Mouse (Mus musculus) kidney, postnatal 0 days (tissue): ENCODE measurements around the gene Wsb2. TPM values are rescaled to one million over a fixed set of nuclear protein-coding genes. Genes with fewer than 3 reads are reported as not detected.

Experiments used
- ATAC-seq: fragments of 200-750 bp; cut with Nextera tagmentation; replicated peaks from 2 replicates; pipeline ENCODE4 v1.8.0; 2017; ENCODE audit warnings: low read depth, moderate number of reproducible peaks, moderate TSS enrichment, moderate library complexity; ENCODE audit not compliant: low FRiP score
- DNase-seq: peaks from one replicate; pipeline ENCODE4 v3.0.0-alpha.2; 2016; ENCODE audit warnings: low spot score
- H3K27ac ChIP-seq: fragments of 300-500 bp; sonication (generic); 2 replicates; pipeline ENCODE4 v1.5.1; 2014; ENCODE audit warnings: mild to moderate bottlenecking
- H3K27me3 ChIP-seq: fragments of 300-500 bp; sonication (generic); 2 replicates; pipeline ENCODE4 v1.6.1; 2014; ENCODE audit warnings: low read length, mixed read lengths; ENCODE audit not compliant: insufficient read depth
- H3K36me3 ChIP-seq: fragments of 300-500 bp; sonication (generic); 2 replicates; pipeline ENCODE4 v1.6.1; 2014; ENCODE audit warnings: low read length, mixed read lengths; ENCODE audit not compliant: insufficient read depth
- H3K4me1 ChIP-seq: fragments of 300-500 bp; sonication (generic); replicated peaks from 2 replicates; pipeline ENCODE4 v1.6.1; 2014; ENCODE audit warnings: antibody characterized with exemption, low read length, mixed read lengths; ENCODE audit not compliant: insufficient read depth
- H3K4me2 ChIP-seq: fragments of 300-500 bp; sonication (generic); 2 replicates; pipeline ENCODE4 v1.6.1; 2014; ENCODE audit warnings: mild to moderate bottlenecking, low read length, moderate library complexity, mixed read lengths
- H3K4me3 ChIP-seq: fragments of 300-500 bp; sonication (generic); replicated peaks from 2 replicates; pipeline ENCODE4 v1.5.1; 2014; ENCODE audit warnings: low read depth, low read length
- H3K9ac ChIP-seq: fragments of 300-500 bp; sonication (generic); 2 replicates; pipeline ENCODE4 v1.6.1; 2014; ENCODE audit warnings: low read depth, low read length
- H3K9me3 ChIP-seq: fragments of 300-500 bp; sonication (generic); replicated peaks from 2 replicates; pipeline ENCODE4 v1.6.1; 2016; ENCODE audit warnings: low read length, inconsistent platforms, mixed read lengths
- CTCF ChIP-seq: IDR thresholded peaks from 2 replicates; pipeline ENCODE4 v1.5.1; 2016; ENCODE audit warnings: antibody characterized with exemption, low read depth, mild to moderate bottlenecking, moderate library complexity
- WGBS: fragments of 180-500 bp; shearing (Covaris S2); extraction: QIAGEN DNeasy Blood & Tissue Kit; methylation state at CpG from one replicate; pipeline ENCODE4 v1.1.7; 2014; 5-methylcytosine and 5-hydroxymethylcytosine counted together
- polyA plus RNA-seq: library from polyadenylated mRNA; unstranded; fragments of >200 nt; fragmentation: Nextera tagmentation; extraction: Ambion mirVana; gene quantifications from 2 replicates; pipeline ENCODE4 v1.2.1, GENCODE M21; 2015

Wsb2 gene
- polyA plus RNA-seq, 1 experiment from 2014 or later, result 89.3 TPM

DNA sequence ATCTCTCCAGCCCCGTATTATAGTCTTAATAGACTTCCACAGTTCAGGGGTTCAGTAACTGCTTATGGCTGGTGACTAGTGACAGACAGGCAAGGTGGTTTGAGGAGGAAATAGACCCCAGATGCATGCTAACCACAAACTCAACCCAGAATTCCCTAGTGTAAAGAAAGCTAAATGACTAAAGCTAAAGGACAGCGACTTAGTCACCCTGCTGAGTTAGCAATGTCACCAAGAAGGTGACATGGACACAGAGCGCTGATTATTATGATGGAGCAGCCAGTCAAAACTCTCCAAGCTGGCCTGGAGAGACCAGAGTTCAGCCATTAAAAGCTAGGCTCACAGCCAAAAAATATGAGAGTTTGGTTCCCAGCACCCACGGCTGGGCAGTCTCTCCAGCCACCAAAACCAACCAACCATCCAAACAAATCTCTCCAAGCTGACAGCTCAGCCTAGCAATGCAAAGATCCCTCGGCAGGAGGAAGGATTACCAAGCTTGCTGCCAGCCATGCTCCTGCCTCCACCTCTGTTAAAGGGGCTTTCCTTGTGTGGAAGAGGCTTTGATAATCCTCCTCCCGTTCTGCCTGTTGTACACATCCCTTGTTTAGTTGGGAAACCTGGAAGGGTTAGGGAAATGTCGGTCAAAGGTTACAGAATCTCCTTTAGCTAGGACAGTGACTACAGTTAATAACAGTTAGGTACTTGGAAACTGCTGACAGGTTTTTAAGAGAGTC, 2.6 kb downstream of the Wsb2 start:
- 0 out of 2 replicates have a peak, but pooled peaks cover 6% of the 10 kb centered on the region for H3K36me3 ChIP-seq
- WGBS, result 32% methylated on average over 7 of the region's 7 CpGs
- DNase-seq (no peak), ATAC-seq (no peak)
- H3K27ac ChIP-seq, result peak overlapping the region; percentile 82
- no peak overlapping the region for H3K9ac ChIP-seq
- H3K9me3 ChIP-seq, result no peaks in the 10 kb centered on the region
- no peak overlapping the region for H3K4me3 ChIP-seq
- TF ChIP-seq CTCF, result no peak
- no peaks in the 10 kb centered on the region for H3K27me3 ChIP-seq
- H3K4me2 ChIP-seq, result peak overlapping the region; percentile 28
- H3K4me1 ChIP-seq, result peaks cover 42% of the 10 kb centered on the region

DNA sequence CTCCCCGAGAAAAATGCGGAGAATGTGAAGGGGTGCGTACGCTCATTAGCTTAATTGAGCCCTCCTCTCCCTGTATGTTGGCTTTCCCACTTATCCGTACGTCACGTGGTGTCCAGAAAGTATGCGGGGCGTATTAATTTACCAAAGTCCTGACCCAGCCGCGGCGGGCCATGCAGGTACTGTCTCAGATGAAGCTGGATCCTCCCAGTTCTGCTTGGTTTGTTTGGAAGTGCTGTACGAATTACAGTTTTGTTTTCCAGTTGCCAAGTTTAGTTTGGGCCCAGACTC, 3.1 kb downstream of the Wsb2 start:
- no peak for TF ChIP-seq CTCF
- Histone ChIP-seq H3K9ac (no peak overlapping the region), H3K4me2 (peak overlapping the region; percentile 28), H3K4me1 (peaks cover 42% of the 10 kb centered on the region), H3K27me3 (no peaks in the 10 kb centered on the region), H3K4me3 (no peak overlapping the region), H3K27ac (peak overlapping the region; percentile 82), H3K36me3 (peaks cover 11% of the 10 kb centered on the region; the same call in 1 of the 2 replicates), H3K9me3 (no peaks in the 10 kb centered on the region)
- peak; percentile 56 for DNase-seq
- 32% methylated on average over 13 of the region's 13 CpGs for WGBS
- ATAC-seq, result no peak

DNA sequence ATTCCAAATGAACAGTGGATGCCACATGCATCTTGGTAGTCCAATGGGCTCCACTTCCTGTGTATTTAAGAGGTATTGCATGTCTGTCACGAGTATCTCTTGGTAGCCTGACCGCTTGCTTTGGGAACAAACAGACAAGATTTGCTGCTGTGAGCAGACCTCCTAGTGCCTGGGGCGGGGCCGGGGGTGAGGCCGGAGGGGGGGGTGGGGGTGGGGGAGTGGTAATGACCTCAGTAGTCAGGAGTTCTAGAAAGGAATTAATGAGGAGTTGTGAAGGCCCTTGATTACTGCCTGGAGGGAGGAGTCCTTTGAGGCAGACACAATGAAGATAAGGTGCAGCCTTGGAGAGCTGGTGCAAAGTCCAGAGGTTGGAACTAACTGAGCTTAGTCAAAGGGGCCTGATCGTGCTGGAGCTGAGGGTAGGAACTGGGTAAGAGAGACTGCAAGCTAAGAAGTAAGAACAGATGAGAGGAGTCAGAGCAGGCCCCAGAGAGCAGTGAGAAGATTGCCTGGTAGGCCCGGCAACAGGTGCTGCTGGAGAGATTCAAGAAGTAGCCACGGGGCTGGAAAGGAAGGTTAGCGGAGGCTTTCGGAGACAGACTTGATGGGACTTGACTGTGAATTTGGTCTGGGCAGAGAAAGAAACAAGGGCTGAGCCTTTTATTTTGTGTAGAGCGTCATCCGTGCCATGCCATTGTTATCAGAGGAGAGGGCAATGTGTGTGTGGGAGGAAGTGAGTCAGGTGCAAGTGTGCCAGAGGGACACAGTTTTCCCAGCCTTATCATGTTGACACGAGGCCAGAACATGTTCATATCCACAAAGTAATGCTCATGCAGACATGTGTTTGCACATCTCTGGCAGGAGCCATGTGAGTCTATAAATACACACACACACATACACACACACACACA, 3.8 kb downstream of the Wsb2 start:
- Histone ChIP-seq H3K9ac (0 out of 2 replicates have a peak overlapping the region, but pooled peaks have one; percentile 0), H3K27me3 (no peaks in the 10 kb centered on the region), H3K4me1 (peaks cover 42% of the 10 kb centered on the region), H3K4me3 (no peak overlapping the region), H3K9me3 (no peaks in the 10 kb centered on the region), H3K4me2 (peak overlapping the region; percentile 28; the same call in 1 of the 2 replicates), H3K27ac (peak overlapping the region; percentile 82), H3K36me3 (peaks cover 17% of the 10 kb centered on the region; the same call in 1 of the 2 replicates)
- DNase-seq, result peak; percentile 70
- ATAC-seq, result peak; percentile 65
- 31% methylated on average over 13 of the region's 13 CpGs for WGBS
- no peak for TF ChIP-seq CTCF

DNA sequence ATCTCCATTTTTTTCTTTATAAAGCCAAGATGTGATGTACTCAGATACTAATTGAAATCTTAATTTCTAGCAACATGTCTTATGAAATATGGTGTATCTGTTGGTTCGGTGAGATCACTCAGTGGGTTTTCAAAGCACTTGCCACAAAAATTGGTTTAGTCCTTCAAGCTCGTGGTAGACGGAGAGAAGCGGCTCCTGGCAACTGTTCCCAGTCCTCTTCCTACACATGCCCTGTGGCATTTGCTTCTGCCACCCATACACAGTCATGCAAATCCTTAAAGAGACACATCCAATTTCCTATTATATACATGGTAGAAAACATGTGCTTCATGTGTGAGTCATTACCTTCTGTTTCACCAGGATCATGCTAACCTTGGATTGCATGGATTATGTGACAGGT, 4.5 kb downstream of the Wsb2 start:
- Histone ChIP-seq H3K9me3 (no peaks in the 10 kb centered on the region), H3K4me2 (no peak overlapping the region), H3K4me1 (peaks cover 42% of the 10 kb centered on the region), H3K9ac (no peak overlapping the region), H3K36me3 (peaks cover 18% of the 10 kb centered on the region; the same call in 1 of the 2 replicates), H3K27ac (peak overlapping the region; percentile 82), H3K4me3 (no peak overlapping the region), H3K27me3 (no peaks in the 10 kb centered on the region)
- DNase-seq (no peak), ATAC-seq (no peak)
- no peak for TF ChIP-seq CTCF
- 49% methylated on average over 4 of the region's 4 CpGs for WGBS

DNA sequence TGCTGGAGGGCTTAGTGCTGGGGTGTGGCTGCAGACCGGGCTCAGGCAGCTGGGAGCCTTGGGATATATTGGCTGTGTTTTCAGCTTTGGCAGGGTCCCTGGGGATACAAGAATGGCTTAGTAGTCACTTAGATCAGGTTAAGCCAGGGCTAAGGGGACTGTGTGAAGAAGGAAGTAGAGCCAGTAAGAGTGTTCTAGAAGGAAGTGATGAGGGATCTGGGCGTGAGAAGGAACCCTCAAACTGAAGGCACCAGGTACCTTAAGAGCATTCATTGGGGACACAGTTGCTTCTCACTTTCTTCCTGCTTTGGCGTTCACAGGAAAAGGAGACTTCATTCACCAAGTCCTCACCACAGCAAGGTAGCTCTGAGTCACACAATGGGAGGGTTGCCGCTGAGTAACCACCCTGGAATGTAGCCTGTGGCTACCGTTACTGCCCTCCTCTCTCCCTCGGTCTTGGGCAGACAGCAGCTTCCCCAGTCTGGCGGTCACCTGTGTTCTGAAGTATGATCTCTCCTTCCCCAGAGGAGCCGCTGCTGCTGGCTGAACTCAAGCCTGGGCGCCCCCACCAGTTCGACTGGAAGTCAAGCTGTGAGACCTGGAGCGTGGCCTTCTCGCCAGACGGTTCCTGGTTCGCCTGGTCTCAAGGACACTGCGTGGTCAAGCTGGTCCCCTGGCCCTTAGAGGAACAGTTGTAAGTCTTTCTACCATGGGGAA, 6.1 kb downstream of the Wsb2 start:
- H3K9me3 ChIP-seq, result no peaks in the 10 kb centered on the region
- DNase-seq, result peak; percentile 70
- ATAC-seq, result peak; percentile 29
- no peaks in the 10 kb centered on the region for H3K27me3 ChIP-seq
- peak overlapping the region; percentile 16; the same call in 1 of the 2 replicates for H3K4me2 ChIP-seq
- H3K4me1 ChIP-seq, result peaks cover 42% of the 10 kb centered on the region
- 32% methylated on average over 15 of the region's 15 CpGs for WGBS
- H3K9ac ChIP-seq, result no peak overlapping the region
- H3K4me3 ChIP-seq, result no peak overlapping the region
- TF ChIP-seq CTCF, result 0 out of 2 replicates have a peak, but pooled peaks have one; percentile 5
- H3K36me3 ChIP-seq, result peaks cover 18% of the 10 kb centered on the region; the same call in 1 of the 2 replicates
- peak overlapping the region; percentile 75 for H3K27ac ChIP-seq

DNA sequence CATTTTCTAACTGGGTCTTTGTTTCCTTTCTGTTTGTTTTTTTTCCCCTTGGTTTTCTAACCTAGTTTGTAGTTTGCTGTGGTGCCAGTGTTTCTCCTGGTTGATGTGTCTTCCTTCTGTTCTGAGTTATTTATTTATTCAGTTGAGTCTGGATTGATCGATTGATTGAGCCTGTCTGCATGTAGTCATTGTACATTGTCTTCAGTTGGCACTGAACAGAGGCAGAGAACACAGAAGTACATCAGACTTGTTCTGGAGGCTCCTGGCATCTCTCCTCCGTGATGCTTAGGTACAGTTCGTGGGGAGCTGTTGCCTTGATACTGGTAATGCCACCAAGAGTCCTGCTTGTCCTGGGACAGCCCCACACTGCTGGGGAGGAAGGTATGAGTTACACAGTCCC, 7.7 kb downstream of the Wsb2 start:
- 86% methylated on average over 3 of the region's 3 CpGs for WGBS
- ATAC-seq (no peak), DNase-seq (no peak)
- no peaks in the 10 kb centered on the region for H3K9me3 ChIP-seq
- H3K27me3 ChIP-seq, result no peaks in the 10 kb centered on the region
- H3K4me1 ChIP-seq, result peaks cover 32% of the 10 kb centered on the region
- H3K9ac ChIP-seq, result no peak overlapping the region
- no peak for TF ChIP-seq CTCF
- H3K4me2 ChIP-seq, result no peak overlapping the region
- H3K36me3 ChIP-seq, result peaks cover 28% of the 10 kb centered on the region
- H3K27ac ChIP-seq, result no peak overlapping the region
- no peak overlapping the region for H3K4me3 ChIP-seq
